Mouse (Mus musculus): Measurements from ENCODE around the gene Nrp1.

The Nrp1 gene

DNA sequence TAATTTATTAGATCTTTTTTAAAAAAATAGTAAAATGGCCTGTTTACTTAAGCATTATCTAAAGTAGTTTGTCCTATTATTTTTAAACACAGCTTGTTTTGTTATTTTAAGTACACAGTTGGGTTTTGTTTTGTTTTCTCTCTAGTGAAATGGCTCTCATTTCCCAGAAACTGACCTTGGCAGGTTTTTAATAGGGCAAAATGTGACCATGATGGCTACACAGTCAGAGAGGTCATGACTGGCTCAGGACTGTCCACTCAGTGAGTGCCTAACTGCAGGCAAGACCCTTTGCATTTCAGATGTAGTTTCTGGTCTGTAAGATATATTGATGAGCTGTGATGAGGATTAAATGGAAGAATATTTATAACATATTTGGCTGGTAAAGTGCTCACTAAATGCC is 104.8 kb downstream of the Nrp1 start:
- DNase-seq (ENCODE audit: extremely low read depth, insufficient read length, low spot score): no peak

DNA sequence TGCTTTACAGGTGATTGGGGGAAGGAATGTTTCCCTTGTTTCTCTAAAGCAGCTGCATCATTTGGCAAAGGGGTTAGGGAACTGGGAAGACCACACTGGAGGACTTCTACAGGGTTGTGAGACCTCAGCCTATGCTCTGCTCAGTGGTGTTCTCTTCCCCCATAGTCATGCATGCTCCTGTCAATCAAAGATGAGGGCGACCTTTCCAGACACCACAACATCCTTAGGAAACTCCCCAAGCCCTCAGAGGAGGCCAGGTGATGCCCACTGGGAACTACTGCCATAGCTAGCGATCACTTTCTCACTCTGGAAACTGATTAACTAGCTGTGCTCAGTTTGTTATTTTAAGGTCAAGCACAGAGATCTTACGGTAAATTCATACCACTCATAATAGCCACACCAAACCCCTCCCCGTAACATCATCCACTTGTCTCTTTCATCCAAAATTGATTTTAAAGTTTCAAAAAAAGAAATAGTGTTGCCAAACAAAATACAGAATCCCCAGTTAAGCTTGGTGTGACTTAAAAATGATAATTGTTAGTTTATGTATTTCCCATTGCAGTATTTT is 105.7 kb downstream of the Nrp1 start:
- no peak for DNase-seq (ENCODE audit: extremely low read depth, insufficient read length, low spot score)

DNA sequence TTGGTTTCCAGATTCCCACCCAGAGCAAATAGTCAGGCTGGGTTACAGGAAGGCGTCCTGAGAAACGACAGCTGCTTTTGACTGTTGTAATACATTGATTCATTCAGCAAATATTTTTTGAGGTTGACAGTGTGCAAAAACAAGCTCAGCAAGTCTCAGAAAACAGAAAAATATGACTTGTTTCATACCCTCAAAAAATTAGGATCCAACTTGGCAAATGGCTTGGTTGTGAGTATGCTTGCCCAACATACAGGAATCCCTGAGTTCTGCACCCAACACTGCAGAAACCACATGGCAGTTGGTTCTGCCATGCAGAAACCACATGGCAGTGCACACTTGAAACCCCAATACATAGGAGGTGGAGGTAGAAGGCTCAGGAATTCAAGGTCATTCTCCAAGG is 107.1 kb downstream of the Nrp1 start:
- DNase-seq (ENCODE audit: extremely low read depth, insufficient read length, low spot score): peak; percentile 36

DNA sequence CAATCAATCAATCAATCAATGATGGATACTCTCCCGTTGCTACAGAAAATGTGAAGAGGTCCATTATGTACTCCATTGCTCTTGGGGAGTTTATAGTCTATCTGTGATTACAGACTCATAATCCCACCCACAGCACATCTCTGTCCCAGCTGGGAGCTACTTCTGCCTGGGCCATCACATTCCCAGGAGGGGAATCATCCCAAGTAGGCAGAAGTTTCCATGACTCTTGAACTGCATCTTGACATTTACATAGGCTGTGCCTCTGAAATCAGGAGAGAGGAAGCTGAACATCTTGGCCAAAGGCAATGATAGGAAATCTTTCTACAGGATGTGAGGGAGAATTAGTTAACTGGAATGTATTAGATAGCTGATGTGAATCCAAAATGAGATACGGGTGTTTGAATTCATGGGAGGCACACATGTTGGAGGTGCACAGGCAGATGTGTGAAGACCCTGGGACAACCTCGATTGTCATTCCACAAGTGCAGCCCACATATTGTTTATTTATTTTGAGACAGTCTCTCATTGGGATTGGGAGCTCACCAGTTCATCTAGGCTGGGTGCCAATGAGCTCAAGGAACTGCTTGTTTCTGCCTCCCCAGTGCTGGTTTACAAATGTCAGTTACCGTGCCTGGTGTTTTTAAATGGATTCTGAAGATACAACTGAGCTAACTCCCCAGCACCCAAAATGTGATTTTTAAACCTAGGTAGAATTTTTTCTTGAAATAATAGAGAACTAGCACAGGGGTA is 108.5 kb downstream of the Nrp1 start:
- peak; percentile 22 for DNase-seq (ENCODE audit: extremely low read depth, insufficient read length, low spot score)

DNA sequence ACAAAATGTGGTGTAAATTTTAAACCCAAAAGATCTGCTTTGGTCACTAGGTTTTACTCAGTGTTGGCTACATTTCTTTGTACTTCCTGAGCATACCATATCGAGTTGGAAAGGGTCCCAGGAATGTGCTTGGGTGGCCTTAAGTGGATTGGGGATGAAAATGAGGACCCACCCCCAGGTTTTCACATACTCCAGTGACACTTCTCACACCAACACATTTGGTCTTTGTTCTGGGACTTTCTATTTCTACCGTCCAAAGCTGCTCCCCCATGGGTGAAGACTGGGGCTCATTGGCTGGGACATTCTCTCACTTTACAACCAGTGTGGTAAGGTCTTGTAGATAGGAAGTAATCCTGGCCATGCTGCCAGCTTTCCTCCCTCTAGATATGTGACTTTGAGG is 111.7 kb downstream of the Nrp1 start:
- DNase-seq (ENCODE audit: extremely low read depth, insufficient read length, low spot score): no peak

DNA sequence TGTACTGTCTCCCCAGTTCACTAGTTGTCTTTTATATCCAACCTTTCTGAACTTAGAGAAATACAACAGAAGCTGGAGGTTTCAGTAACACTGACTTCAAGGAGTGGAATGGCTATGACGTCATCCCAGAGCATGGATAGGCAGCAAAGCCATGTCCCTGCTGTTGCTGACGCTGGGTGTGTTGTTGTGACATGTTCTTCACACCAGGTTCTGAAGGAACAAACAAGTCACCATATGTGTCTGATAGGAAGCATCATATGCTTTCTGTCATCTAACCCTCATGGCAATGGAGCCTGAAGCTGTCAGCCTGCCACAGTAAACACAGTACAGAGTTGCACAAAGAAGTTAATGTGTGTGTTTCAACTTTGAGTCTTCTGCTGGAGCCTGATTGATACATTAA is 112.8 kb downstream of the Nrp1 start:
- DNase-seq (ENCODE audit: extremely low read depth, insufficient read length, low spot score): no peak

DNA sequence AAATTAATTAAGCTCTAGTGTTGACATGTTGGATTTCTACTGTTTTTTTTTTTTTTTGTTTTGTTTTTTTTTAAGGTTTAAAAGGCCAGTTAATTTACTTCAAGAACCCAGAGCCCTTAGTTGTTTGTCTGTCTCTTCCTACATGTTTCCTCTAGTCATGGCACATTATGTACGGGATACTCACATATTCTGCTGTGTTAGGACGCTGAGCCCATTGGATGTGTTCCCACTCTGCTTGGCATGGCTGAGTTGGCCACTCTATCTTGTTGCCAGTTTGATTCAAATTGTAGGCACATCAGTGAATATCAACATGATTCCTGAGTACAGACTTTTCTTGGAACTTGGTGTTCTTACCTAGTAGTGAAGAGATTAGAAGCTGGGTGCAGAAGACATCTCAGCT is 114.5 kb downstream of the Nrp1 start:
- DNase-seq (ENCODE audit: extremely low read depth, insufficient read length, low spot score): no peak

DNA sequence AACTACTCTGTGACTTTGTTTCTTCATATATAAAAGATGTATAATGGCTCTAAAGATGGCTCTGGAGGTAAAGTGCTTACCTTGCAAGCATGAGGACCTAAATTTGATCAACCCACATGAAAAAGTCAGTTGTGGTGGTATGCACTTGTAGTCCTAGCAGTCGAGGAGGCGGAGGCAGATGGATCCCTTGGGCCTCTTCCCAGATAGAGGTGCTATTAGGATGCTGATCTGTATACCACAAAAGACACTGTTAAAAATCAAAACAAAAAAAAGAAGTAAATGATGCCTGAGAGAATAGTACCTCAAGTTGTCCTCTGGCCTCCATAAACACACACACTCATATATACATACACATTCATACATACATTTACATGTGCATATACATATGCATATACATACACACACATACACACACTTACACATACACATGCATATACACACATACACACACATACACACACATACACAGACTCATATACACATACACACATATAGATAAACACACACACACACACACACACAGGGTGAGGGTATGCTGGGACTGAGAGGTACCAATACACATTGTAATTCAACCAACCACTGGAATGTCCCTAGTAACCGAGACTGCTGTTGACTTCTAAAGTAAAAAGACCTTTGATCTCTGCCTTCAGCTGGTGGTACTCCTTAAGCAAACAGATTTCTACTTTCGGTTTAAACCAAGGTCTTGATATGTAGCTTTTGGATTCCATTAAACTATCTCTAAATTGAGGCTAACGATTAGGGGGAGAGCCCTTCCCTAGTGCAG is 115.2 kb downstream of the Nrp1 start:
- DNase-seq (ENCODE audit: extremely low read depth, insufficient read length, low spot score): no peak

DNA sequence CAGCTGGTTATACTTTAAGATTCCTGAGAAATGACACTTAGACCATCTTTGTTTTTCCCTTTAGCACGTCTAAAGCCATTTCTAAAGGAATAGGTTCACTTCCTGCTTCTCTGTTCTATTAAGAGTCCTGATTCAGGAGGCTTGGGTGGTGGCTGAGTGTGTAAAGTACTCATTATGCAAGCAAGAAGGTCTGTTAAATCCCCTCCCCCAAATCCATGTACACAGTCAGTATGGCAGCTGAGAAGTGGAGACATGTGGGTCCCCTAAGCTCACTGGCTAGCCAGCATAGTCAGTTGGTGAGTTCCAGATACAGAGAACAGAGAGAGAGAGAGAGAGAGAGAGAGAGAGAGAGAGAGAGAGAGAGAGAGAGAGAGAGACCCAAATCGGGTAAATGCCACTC is 116.2 kb downstream of the Nrp1 start:
- DNase-seq (ENCODE audit: extremely low read depth, insufficient read length, low spot score): no peak

DNA sequence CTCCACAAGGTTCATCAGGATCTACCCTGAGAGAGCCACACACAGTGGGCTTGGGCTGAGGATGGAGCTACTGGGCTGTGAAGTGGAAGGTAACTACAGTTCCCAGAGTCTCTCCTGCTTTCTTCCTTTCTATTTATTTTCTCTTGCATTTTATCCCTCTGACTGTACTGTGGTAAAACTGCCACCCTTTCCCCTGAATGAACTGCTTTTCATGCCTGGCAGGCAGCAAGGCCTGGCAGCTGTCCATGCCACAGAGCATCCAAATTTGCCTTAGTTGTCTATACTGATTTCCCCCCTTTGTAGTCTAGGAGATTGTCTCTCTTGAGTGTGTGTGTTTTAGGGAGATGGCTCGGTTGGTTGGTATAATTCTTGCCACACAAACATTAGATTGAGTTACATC is 117.8 kb downstream of the Nrp1 start:
- peak; percentile 25 for DNase-seq (ENCODE audit: extremely low read depth, insufficient read length, low spot score)

DNA sequence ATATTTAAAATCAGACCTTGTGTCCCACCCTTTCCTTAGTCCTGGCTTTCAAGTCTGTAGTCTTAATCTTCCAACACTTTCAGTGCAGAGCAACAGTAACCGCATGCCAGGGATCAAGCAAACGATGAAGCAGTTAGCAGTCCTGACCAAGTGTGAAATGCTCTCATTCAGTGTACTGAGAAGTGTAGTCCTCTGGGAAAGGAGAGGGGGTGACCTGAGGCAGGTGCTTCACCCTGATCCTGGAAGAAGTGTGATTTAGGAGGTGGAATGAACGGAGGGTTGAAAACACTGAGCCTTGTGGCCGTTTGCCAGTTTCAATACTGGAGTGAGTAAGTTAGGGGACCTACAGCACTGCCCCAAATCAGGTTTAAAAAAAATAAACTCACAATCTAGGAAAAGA is 119.6 kb downstream of the Nrp1 start:
- DNase-seq (ENCODE audit: extremely low read depth, insufficient read length, low spot score): no peak

DNA sequence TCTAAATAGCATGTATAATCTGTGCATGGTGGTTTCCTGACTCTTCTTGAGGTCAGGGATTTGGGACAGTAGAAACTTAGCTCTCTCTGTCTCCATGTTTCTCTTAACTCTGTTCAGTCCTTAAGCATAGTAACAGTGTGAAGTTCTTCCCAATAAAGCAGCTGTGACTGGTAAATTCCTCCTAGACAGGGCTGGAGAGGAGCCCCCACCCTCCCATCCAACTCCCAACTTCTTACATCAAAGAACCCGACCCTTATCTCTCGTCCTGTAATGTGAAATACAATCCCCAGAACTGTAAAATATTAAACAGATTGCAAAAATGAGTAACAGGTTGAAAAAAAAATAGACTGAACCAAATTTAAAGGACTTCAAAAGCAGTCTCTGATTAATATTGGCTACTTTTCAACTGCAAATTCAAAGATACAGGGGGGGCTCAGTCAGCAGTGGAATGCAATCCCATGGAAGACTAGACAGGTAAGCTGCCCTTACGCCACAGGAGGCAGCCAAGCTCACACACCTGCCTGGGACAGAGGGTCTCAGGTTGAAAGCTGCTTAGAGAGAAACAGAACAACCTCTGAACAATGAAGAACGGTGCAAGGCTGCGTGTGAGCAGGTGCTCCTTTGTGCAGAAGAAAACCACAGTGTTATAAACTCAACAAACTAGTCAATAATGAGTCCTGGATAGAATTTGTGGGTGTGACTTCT is 121.1 kb downstream of the Nrp1 start:
- DNase-seq (ENCODE audit: extremely low read depth, insufficient read length, low spot score): no peak

DNA sequence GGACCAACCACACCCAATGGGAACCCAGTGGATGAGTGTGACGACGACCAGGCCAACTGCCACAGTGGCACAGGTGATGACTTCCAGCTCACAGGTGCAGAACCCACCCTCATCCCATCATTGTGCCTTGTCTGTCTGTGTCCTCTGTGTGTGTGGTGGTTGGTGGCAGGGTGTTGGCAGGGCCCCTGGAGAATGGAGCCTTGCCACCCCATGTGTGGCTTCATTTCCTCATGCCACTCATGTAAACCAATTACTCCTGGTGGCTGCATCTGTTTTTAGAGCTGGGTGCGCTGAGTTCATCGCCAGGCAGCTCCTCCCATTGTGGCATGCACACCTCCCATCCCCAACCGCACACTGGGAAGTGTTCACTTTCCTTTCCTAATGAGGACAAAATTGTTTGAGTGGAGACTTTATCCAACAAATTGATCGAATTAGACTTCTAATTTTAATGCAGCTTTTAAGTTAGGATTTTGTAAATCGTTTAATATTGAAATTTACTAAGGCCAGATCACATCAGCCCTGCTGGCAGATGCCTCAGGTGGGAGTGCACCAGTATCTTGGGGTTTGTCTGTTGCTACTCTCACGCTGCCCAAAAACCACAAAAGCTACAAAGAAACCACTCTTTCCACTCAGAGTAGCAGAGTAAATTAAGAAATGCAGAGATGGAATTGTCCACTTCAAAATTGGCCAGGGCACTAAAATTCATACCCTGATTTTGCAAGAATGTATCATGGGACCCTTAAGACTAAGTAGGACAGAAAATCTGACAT is 122.7 kb downstream of the Nrp1 start:
- DNase-seq (ENCODE audit: extremely low read depth, insufficient read length, low spot score): no peak

DNA sequence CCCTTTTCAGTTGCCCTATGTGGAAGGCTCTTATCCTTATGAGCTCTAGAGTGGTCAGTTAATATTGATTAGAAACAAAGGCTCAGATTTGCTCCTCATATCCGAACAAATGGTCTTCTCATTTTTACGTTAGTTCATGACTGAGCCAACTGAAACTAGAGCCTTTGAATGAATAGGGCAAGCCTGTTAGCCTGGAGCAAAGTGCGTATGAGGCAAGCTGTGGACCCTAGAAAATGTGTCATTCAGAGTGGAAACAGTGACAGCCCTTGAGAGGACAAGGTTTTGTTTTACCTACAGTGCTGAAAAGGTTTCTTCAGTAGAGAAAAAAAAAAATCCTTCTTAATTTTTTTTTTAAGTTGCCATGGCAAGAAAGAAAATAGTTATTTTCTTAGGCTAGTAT is 124.9 kb downstream of the Nrp1 start:
- DNase-seq (ENCODE audit: extremely low read depth, insufficient read length, low spot score): no peak

DNA sequence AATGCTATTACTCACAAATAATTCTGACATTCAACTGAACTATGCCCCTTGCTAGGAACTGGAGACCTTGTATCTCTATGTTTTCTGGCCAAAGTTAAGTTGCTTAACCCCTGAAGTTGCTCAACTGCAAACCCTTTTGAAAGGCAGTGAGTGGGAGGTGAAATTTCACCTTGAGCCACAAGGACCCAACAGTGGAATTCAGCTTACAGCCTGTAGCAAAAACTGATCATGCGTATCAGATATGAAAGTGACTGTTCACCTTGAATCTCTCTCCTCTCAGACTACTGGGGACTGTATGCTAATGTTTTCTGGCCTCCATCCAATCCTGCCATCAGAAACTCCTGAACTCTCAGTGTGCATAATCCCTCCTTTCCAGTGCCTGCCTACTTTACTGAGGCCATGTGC is 126.3 kb downstream of the Nrp1 start:
- DNase-seq (ENCODE audit: extremely low read depth, insufficient read length, low spot score): no peak

DNA sequence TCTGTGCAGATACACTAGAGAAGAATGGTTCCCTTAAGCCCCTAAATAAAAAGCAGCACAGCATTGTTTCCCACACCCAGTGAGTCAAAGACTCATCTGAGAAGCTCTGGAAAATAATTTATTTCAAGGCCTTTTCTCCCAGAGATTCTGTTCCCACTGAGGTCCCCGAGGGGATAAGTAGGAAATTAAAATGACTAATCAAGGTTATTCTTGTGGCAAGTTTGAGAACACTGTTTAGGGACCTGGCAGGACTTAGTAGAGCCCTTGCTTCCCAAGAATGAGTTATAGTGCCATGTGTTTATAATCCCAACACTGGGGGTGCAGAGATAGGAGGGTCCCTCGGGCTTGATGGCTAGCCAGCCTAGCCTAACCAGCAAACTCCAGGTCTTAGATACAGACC is 127.6 kb downstream of the Nrp1 start:
- no peak for DNase-seq (ENCODE audit: extremely low read depth, insufficient read length, low spot score)

DNA sequence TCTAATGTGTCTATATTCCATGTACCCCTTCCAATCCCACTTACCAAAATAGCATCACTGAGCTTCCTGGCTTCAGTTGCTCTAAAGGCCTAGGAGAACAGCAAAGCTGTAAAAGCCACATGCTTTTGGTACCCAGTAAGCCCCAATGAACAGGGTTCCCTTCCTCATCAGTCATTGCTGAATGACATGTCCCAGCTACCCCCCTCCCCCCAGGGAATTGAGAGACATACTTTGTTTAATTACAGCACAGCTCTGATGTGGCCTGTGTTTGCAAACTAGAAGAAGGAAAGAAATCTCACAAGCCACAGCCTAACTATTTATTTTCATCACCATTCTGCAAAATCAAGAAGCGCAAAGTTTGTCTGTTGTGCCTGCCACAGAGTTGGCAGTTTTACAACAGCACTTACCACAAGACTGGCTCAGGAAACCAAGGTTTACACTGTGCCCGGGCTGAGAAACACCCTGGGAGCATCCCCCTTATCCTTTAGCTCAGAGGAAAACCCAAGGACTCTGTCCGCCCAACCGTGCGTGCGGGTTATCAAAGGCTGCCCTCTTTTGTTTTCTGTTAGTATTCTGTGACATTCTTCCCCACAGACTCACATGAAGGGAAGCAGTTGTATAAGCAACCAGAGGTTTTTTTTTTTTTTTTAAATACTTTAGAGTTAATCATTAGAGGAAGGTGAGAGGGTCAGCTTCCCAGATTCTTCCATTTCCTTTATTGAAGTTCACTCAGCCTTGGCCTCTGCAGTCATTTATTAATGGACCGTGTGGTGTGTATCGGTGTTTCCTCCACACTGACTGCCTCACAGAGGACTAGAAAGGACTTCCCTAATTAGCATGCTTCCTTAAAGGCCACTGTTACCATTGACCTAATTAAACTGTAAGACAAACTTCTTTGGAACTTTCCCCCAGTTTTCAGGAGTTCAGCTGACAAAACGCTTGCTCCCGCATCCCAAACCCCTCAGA is 129.8 kb downstream of the Nrp1 start:
- no peak for DNase-seq (ENCODE audit: extremely low read depth, insufficient read length, low spot score)

DNA sequence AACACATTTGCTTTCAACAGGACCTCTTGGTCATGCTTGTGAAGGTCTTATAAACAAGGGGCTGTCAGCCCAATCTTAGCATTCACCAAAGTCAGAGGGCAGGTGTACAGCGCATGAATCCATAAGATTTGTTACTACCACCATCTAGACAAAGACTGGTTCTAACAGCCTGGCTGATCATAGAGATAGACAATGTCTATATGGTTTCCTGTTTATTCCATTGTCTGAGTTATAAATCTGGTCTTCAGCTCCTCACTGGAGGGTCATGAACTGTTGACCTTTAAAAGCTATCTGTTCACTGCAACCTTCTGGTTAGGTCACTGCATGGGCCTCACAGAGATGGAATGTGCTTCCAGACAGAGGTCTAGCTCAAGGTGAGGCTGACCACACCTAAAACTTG is 130.9 kb downstream of the Nrp1 start:
- no peak for DNase-seq (ENCODE audit: extremely low read depth, insufficient read length, low spot score)
